Mouse (Mus musculus) heart, adult 2 months (tissue): Measurements from ENCODE around the gene Ptcra. TPM values are rescaled to one million over a fixed set of nuclear protein-coding genes. Genes with fewer than 3 reads are reported as not detected.

ENCODE experiments used
- DNase-seq, 2 experiments: peaks; one replicate each; pipeline ENCODE4 v3.0.0; 2021
- H3K27ac ChIP-seq: fragments of 200-600 bp; 2 replicates; pipeline ENCODE4 v1.8.1; 2022
- H3K27me3 ChIP-seq: fragments of 200-500 bp; 2 replicates; pipeline ENCODE4 v1.6.1; 2012; ENCODE audit warnings: mild to moderate bottlenecking, low read length, inconsistent platforms, mixed read lengths; ENCODE audit not compliant: control insufficient read depth, insufficient read depth
- H3K36me3 ChIP-seq: fragments of 200-500 bp; 2 replicates; pipeline ENCODE4 v1.6.1; 2012; ENCODE audit warnings: low read length, inconsistent platforms; ENCODE audit not compliant: control insufficient read depth, insufficient read depth
- H3K4me1 ChIP-seq: fragments of 200-500 bp; 2 replicates; pipeline ENCODE4 v1.6.1; 2011; ENCODE audit warnings: low read length; ENCODE audit not compliant: control insufficient read depth, insufficient read depth
- H3K4me3 ChIP-seq: fragments of 200-600 bp; 2 replicates; pipeline ENCODE4 v1.8.1; 2022
- H3K79me2 ChIP-seq: fragments of 200-500 bp; replicated peaks from 2 replicates; pipeline ENCODE4 v1.6.1; 2012; ENCODE audit warnings: mild to moderate bottlenecking, inconsistent platforms, low read length, moderate library complexity, mixed read lengths; ENCODE audit not compliant: control insufficient read depth, insufficient read depth
- H3K9ac ChIP-seq: fragments of 200-500 bp; 2 replicates; pipeline ENCODE4 v1.6.1; 2012; ENCODE audit warnings: low read depth, mild to moderate bottlenecking, control low read depth, inconsistent platforms, low read length, mixed read lengths
- CTCF ChIP-seq: fragments of 200-600 bp; IDR thresholded peaks from 2 replicates; pipeline ENCODE4 v1.8.1; 2022; ENCODE audit warnings: antibody characterized with exemption, mild to moderate bottlenecking, moderate library complexity
- EP300 ChIP-seq: fragments of 200-500 bp; IDR thresholded peaks from 2 replicates; pipeline ENCODE4 v1.6.1; 2011; ENCODE audit warnings: low read depth, low read length, control low read depth; ENCODE audit not compliant: insufficient read depth
- POLR2A ChIP-seq: fragments of 200-500 bp; IDR thresholded peaks from 2 replicates; pipeline ENCODE4 v1.6.1; 2011; ENCODE audit warnings: mild to moderate bottlenecking, low read depth, low read length, control low read depth; ENCODE audit not compliant: insufficient read depth
- WGBS: fragments of 180-500 bp; shearing (Covaris S2); methylation state at CpG from one replicate; pipeline ENCODE4 v1.1.7; 2018; 5-methylcytosine and 5-hydroxymethylcytosine counted together
- intact Hi-C: fragments of 180-260 bp; cut with DNase I; formaldehyde crosslinking; loops from one replicate; pipeline ENCODE4 v1.15.1; 2025
- long read RNA-seq: library from polyadenylated mRNA; stranded (forward); transcript quantifications from one replicate; pipeline ENCODE4 v2.0.0, GENCODE M21; 2021
- polyA plus RNA-seq: library from polyadenylated mRNA; depleted of rRNA; stranded (reverse); fragments of >200 nt; gene quantifications from 2 replicates; pipeline ENCODE4 v1.2.3, GENCODE M21; 2012; rRNA removed
- total RNA-seq, 2 experiments: library from RNA; stranded (reverse); gene quantifications; 2 replicates each; pipeline ENCODE4 v1.2.3; 2021

The Ptcra gene
- not detected for total RNA-seq
- 0.08 and 0.12 TPM in 2 replicates for polyA plus RNA-seq
- long read RNA-seq, result 0 reads

DNA sequence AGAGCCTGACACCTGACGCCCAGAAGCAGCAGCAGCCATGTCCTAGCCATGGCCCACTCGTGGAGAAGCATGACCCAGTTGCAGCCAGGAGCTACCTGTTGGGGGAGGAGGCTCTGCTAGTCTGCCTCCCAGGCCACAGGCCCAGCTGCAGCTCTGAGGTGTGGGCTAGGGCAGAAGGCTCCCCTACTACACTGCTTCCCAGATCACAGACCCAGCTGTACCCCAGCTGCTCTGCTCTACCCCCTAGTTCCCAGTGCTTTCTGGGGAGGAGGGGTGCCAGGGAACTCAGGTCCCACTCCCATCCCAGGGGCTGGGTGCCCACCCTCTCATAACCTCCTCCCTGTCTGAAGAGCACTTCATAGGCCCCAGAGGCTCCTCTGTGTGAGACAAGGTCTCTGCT is at the start of gene Ptcra:
Gene Ptcra, minus strand, starts transcription at position 169 of the 400 bp plus-strand sequence.
- no peaks in the 10 kb centered on the region for H3K27me3 ChIP-seq
- H3K4me1 ChIP-seq, result no peaks in the 10 kb centered on the region
- WGBS, result 73% methylated on average over 2 of the region's 2 CpGs
- intact Hi-C loops, result no loop called here
- TF ChIP-seq CTCF (no peak), POLR2A (no peak), EP300 (no peak)
- H3K4me3 ChIP-seq, result no peak within 1 kb of the TSS
- H3K9ac ChIP-seq, result no peak within 1 kb of the TSS
- H3K79me2 ChIP-seq, result no peaks in the 10 kb centered on the region
- H3K36me3 ChIP-seq, result no peaks in the 10 kb centered on the region
- no peak for DNase-seq
- no peak within 1 kb of the TSS for H3K27ac ChIP-seq

DNA sequence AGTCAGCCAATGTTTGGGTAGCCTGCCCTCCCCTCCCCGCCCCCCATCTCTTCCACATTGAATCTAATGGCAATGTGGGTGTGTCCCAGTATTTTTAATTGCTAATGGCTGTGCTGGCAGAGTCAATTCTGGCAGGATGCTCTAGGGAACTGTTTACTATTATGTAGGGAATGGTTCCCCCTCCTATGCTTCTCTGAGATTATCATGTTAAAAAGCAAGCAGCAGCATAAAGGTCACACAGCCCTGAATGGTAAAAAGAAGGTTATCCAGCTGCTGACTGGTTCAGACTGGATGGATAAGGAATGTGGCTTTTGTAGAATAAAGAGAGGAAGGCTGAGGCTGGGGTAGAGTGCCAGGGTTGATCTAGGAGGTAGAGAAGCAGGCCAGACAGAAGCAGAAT is 48.9 kb upstream of the Ptcra start:
- peaks cover 13% of the 10 kb centered on the region for H3K36me3 ChIP-seq
- no peak overlapping the region for H3K27ac ChIP-seq
- H3K27me3 ChIP-seq, result no peaks in the 10 kb centered on the region
- H3K4me3 ChIP-seq, result no peak overlapping the region
- intact Hi-C loops, result no loop called here
- H3K9ac ChIP-seq, result no peak overlapping the region
- 93% methylated on average over 1 of the region's 1 CpGs for WGBS
- H3K4me1 ChIP-seq, result peaks cover 4% of the 10 kb centered on the region
- TF ChIP-seq POLR2A (no peak), EP300 (no peak), CTCF (no peak)
- DNase-seq, result no peak
- H3K79me2 ChIP-seq, result no peaks in the 10 kb centered on the region

DNA sequence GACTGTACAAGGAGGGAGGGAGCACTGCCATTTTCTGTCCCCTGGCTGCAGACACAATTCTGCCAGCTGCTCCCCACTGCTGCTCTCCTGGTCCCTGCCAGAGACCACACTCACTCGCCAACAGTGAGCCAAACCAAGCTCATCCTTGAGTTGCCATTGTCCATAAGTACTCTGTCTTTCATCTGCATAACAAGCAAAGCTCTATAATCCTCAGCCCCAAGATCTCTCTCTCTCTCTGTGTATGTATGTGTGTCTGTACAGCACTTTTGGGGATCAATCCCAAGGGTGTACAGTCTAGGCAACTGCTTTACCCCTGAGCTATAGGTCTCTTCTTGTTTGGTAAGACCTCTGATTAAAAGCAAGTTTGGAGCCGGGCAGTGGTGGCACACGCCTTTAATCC is 47.2 kb upstream of the Ptcra start:
- Histone ChIP-seq H3K4me1 (peaks cover 4% of the 10 kb centered on the region), H3K36me3 (peaks cover 13% of the 10 kb centered on the region), H3K79me2 (no peaks in the 10 kb centered on the region), H3K9ac (no peak overlapping the region), H3K27me3 (no peaks in the 10 kb centered on the region), H3K4me3 (no peak overlapping the region), H3K27ac (no peak overlapping the region)
- WGBS, result 89% methylated on average over 3 of the region's 3 CpGs
- intact Hi-C loops, result no loop called here
- TF ChIP-seq POLR2A (no peak), CTCF (no peak), EP300 (no peak)
- DNase-seq, result no peak

DNA sequence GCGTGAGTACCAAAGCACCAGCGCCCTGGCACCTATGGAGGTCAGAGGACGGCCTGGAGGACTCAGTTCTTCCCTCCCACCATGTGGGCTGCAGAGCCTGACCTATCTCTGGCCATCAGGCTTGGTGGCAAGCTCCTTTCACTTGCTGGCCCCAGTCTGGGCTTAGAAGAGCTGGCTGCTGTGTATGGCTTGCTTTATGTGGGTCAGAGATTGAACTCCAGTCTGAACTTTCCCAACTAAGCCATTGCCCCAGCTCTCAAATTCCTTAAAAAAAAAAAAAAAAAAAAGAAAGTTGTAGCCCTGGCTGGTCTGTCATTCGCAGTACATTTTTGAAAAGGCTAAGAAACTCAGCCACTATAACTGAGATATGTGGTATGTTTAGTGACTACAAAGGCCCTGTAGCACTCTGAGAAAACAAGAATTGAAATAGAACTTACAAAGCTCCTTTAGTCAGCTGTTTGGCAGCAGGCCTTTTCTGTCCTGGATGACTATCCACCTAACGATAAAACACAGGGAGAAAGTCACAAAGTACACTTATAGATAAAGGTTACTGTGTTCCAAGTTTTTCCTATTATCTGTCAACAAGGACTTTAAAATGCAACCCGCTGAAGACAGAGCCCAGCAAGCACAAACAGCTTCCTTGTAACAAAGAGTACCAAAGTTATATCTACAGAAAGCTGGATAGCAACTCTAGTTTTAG is 45.8 kb upstream of the Ptcra start:
- Histone ChIP-seq H3K27ac (peak overlapping the region; percentile 75), H3K9ac (no peak overlapping the region), H3K36me3 (peaks cover 13% of the 10 kb centered on the region), H3K4me3 (no peak overlapping the region), H3K27me3 (no peaks in the 10 kb centered on the region), H3K4me1 (peaks cover 4% of the 10 kb centered on the region), H3K79me2 (no peaks in the 10 kb centered on the region)
- TF ChIP-seq POLR2A (no peak), EP300 (no peak), CTCF (no peak)
- intact Hi-C loops, result no loop called here
- peak in 1 of 2 experiments; percentile 31 for DNase-seq
- 54% methylated on average over 6 of the region's 6 CpGs for WGBS

DNA sequence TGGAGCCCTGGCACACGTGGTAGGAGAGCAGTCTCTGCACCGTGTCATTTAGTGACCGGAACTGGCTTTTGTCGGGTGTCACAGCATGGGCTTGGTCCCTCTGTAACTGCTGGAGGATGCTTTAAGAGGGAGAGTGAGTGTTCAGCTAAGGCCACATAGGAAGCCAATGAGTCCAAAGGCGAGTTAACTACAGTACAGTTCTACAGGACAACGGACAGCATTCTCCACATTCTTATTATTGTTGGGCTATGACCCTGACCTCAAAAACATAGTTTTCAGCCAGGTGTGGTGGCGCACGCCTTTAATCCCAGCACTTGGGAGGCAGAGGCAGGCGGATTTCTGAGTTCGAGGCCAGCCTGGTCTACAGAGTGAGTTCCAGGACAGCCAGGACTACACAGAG is 44.9 kb upstream of the Ptcra start:
- H3K27me3 ChIP-seq, result no peaks in the 10 kb centered on the region
- intact Hi-C loops, result no loop called here
- no peaks in the 10 kb centered on the region for H3K79me2 ChIP-seq
- H3K9ac ChIP-seq, result no peak overlapping the region
- TF ChIP-seq POLR2A (no peak), EP300 (no peak), CTCF (no peak)
- no peak for DNase-seq
- WGBS, result 79% methylated on average over 10 of the region's 10 CpGs
- peaks cover 13% of the 10 kb centered on the region for H3K36me3 ChIP-seq
- peaks cover 4% of the 10 kb centered on the region for H3K4me1 ChIP-seq
- H3K4me3 ChIP-seq, result no peak overlapping the region
- no peak overlapping the region; the same call in 1 of the 2 replicates for H3K27ac ChIP-seq

DNA sequence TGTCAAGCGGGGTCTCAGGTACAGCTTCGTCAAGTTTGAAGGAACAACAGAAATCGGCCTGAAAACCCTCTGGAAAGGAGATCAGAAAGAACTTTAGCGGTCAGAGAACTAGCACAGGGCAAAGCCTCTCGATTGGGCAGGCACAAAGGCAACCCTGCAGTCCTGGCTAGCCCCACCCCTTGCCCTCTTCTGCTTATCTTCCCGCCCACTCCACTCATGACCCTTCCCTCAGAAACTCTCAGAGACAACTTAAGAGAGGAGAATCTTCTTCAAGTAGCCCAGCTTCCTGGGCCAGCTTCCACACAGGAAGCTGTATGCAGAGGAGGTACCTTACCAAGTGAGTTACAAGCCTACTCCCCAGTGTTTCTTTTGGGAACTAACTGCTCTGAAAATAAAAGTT is 38.2 kb upstream of the Ptcra start:
- 72% methylated on average over 6 of the region's 6 CpGs for WGBS

More for the DNA sequence above, 38.2 kb upstream of the Ptcra start:
- Histone ChIP-seq H3K79me2 (no peaks in the 10 kb centered on the region), H3K27ac (no peak overlapping the region), H3K4me3 (no peak overlapping the region), H3K9ac (no peak overlapping the region), H3K4me1 (no peaks in the 10 kb centered on the region), H3K27me3 (no peaks in the 10 kb centered on the region), H3K36me3 (no peaks in the 10 kb centered on the region)
- TF ChIP-seq POLR2A, result no peak
- DNase-seq, result no peak
- intact Hi-C loops, result no loop called here
